Mouse (Mus musculus) embryonic fibroblast, embryonic 13.5 days (primary cell): ENCODE data around the gene 5730522E02Rik. TPM values are rescaled to one million over a fixed set of nuclear protein-coding genes. Genes with fewer than 3 reads are reported as not detected.

Experiments
- H3K27ac ChIP-seq: 2 replicates; pipeline ENCODE4 v1.5.1; 2012; ENCODE audit warnings: low read length, control low read depth, inconsistent platforms; ENCODE audit not compliant: insufficient read depth
- H3K4me1 ChIP-seq: 2 replicates; pipeline ENCODE4 v1.6.1; 2011; ENCODE audit warnings: low read length; ENCODE audit not compliant: control insufficient read depth, insufficient read depth
- H3K4me3 ChIP-seq: 2 replicates; pipeline ENCODE4 v1.5.1; 2011; ENCODE audit warnings: mild to moderate bottlenecking, control low read depth, low read length; ENCODE audit not compliant: insufficient read depth
- CTCF ChIP-seq: IDR thresholded peaks from 2 replicates; pipeline ENCODE4 v1.5.1; 2011; ENCODE audit warnings: mild to moderate bottlenecking, control low read depth, low read length, moderate library complexity, borderline replicate concordance; ENCODE audit not compliant: insufficient read depth
- POLR2A ChIP-seq: IDR thresholded peaks from 2 replicates; pipeline ENCODE4 v1.6.1; 2011; ENCODE audit warnings: low read depth, mild to moderate bottlenecking, control low read depth, low read length, moderate library complexity
- polyA plus RNA-seq: library from polyadenylated mRNA; stranded (reverse); fragments of >200 nt; gene quantifications from 2 replicates; pipeline ENCODE4 v1.2.4, GENCODE M21; 2011; ENCODE audit warnings: low read depth; ENCODE audit not compliant: missing spikeins, insufficient read length

The 5730522E02Rik gene
- polyA plus RNA-seq, 1 experiment: not detected

DNA sequence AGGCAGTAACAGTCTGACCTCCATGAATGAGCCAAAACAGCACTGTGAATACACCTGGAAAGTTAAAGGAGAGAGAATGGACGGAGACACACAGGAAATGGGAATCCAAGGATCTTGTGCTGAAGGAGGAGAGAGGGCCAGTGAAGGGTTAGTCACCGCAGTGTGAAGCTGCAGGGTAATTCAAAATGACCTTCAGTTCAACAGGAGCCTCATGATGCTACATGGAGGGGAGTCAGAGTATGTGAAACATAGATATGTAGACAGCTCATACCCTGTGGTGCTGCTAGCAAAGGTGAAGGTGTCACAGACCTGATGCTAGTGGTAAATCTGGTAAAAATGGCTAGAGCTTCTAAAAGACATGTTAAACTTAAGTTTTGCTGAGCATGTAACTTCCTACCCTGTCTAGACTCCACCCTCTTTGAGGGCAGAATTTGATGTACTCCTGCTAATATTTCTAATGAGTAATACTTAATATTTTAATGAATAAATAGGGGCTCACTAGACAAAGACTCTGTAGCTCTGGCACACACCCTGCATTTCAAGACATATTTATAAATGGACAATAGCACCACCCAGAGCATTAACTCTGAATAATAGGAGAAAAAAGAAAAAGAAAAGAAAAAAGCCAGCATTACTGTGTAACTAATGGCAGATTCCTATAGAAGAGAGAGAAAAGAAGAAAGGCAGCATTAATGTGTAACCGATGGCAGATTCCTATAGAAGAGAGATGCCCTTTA is 23.2 kb downstream of the 5730522E02Rik start:
- TF ChIP-seq CTCF (no peak), POLR2A (no peak)
- Histone ChIP-seq H3K4me3 (no peak overlapping the region), H3K27ac (no peak overlapping the region), H3K4me1 (no peaks in the 10 kb centered on the region)

DNA sequence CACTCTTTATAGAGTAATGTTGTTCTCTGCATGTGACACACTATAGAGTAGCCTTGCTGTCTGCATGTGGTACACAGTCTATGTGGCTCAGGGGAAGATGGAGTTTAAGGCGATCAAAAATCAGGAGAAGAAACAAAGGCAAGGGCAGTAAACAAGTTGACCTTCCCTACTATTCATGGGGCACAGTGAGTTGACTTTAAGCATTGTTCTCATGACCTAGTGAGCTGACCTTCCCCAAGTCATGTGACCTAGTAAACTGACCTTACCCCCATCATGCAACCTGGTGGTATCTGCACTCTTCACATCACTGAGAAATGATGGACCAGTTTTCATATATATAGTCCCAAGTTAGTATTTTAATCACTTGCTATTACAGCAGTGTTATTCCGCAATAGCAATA is 40.0 kb downstream of the 5730522E02Rik start:
- TF ChIP-seq POLR2A (no peak), CTCF (no peak)
- no peak overlapping the region for H3K27ac ChIP-seq
- no peaks in the 10 kb centered on the region for H3K4me1 ChIP-seq
- H3K4me3 ChIP-seq: no peak overlapping the region

DNA sequence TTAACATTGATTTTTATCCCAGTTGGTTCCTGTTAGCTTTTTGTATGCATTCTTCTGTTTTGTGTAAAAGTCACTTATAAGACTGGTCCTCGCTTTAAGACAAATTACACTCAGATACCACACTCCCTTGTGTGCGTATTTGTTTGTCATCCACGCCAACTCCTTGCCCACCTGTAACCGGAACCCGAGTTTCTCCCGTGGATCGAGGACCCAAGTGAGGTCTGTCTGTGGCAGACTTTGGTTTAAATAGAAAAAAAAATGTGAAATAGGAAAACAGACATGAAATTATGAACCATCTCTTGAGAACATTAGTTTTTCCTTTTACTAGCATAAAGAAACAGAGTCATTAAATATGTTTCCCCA is 43.0 kb downstream of the 5730522E02Rik start:
- H3K4me1 ChIP-seq: no peaks in the 10 kb centered on the region
- H3K27ac ChIP-seq: no peak overlapping the region
- no peak overlapping the region for H3K4me3 ChIP-seq
- TF ChIP-seq CTCF: no peak
- no peak for TF ChIP-seq POLR2A

DNA sequence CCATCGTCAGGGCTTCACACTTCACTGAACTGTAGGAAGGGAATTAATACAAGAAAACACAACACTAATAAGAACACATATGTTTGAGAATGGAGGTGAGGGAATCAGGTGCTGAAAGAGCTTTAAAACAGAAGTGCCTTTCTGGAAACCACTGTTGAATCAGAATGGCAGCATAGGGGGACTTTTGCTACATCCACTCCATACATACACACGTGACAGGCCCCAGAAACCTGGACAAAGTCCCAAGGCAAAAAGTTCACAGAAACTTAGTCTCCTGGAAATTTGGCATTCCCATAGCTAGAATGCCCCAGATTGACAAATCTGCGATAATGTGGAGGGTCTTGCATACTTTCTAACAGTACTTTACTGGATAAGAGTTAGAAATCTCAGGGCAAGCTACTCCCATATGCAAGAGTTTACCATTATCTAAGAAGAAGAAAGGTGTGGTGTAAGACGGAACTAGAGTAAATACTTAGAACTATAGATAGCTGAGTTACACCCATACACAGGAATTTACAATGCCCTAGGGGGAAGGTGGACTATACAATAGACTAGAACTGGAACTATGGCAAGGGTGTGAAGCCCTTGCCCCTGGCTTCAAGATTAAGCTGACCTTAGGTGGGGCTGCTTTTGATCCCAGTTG is 43.5 kb downstream of the 5730522E02Rik start:
- no peaks in the 10 kb centered on the region for H3K4me1 ChIP-seq
- no peak overlapping the region for H3K27ac ChIP-seq
- TF ChIP-seq CTCF: no peak
- no peak overlapping the region for H3K4me3 ChIP-seq

DNA sequence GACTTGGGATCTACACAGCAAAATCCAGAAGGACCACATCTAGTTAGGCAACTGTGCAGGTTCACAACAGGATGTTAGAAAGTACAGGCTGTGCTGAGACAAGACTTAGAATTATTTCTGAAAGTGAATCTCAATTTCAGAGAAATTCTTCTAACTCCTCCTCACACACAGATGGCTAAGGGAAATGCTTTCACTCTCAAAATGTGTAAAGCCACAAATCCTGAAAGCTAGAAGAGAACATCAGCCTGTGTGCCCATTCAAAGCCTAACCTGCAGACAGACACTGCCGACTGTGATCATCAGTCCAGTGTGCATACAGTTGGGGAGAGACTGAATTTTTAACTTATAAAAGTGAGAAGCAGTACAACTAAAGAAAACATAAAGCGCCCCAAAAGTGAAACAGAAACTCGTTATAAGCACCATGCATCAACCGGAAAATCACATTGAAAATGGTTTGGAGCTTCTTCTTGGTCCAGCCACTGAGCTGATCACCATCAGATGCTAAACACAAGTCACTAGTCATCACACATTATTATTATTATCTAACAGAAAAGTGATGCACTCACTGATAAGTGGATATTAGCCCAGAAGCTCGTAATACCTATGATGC is 45.8 kb downstream of the 5730522E02Rik start:
- no peaks in the 10 kb centered on the region for H3K4me1 ChIP-seq
- TF ChIP-seq CTCF (no peak), POLR2A (no peak)
- no peak overlapping the region for H3K27ac ChIP-seq
- no peak overlapping the region for H3K4me3 ChIP-seq

DNA sequence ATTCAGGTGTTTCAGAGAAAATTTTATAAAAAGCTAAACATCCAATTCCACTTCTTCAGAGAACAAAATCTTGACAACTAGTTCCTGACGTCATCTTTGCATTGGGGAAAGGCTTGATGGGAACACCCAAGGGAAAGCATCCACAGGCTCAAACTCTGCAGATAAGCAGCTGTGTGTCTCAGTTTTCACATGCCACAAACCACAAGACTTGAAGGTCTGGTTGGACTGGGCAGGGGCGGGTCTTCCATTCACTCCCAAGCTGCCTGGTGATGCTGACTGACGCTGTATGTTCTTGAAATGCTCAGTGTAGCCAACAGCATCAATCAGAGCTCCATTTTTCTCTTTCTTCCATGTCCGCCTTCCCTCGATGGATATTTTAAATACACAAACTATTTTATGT is 49.2 kb downstream of the 5730522E02Rik start:
- no peak for TF ChIP-seq CTCF
- H3K4me3 ChIP-seq: no peak overlapping the region
- H3K27ac ChIP-seq: no peak overlapping the region
- no peaks in the 10 kb centered on the region for H3K4me1 ChIP-seq

DNA sequence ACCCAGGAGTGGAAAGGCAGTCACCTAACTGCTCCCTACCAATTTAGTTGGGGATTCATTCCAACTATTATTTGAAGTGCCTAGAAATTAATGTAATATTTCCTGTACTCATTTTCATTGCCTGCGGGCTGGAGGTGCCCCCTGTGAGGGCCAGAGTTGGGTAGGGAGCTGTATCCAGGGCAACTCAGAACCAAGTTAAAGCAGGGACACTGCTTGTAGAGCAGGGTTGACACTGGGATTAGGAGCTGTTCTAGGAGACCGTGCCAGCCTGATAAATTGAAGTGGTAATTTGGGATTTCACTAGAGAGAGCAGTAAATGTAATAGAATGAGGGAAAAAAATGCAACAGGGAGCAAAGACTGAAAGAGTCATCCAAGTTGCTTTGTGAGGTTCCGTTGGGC is 51.5 kb downstream of the 5730522E02Rik start:
- TF ChIP-seq POLR2A (no peak), CTCF (no peak)
- H3K4me1 ChIP-seq: no peaks in the 10 kb centered on the region

DNA sequence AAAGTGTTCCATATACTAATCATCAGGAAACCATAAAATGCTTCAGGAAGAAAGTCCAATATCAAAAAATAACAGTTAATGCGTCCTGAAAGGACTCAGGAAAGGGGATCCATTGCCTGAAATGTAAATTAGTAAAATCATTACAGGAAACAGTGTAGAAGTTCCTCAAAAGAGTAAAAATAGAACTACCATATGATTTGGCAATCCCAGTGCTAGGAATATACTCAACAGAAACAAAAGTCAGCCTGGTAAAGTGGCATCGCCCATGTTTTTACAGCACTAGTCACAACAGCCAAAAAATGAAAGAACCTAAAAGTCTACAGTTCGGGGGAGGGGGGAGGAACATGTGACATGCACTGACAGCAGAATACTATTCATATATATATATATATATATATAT is 70.5 kb downstream of the 5730522E02Rik start:
- H3K4me1 ChIP-seq: 0 out of 2 replicates have a peak, but pooled peaks cover 4% of the 10 kb centered on the region
- TF ChIP-seq CTCF: no peak
- no peak for TF ChIP-seq POLR2A
- no peak overlapping the region for H3K4me3 ChIP-seq
- no peak overlapping the region for H3K27ac ChIP-seq

More for the DNA sequence above, 51.5 kb downstream of the 5730522E02Rik start:
- no peak overlapping the region for H3K27ac ChIP-seq
- H3K4me3 ChIP-seq: no peak overlapping the region

DNA sequence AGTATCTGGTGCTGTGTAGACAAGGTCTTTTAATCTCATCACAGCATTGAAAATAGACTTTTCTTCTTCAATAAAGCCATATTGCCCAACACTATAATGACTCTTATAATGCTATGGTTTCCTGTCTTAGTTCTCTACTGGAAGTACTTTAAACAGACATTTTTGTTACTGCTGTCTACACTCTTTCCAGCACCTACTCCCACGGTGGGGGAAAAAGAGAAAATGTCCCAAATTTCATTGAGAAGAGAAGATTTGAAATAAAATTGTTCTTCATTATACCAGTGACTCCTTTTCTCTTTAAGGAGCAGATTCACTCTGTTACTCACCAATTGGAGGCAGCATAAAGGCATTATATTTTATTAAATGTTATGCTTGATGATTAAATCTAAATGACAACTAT is 72.5 kb downstream of the 5730522E02Rik start:
- Histone ChIP-seq H3K4me3 (no peak overlapping the region), H3K27ac (no peak overlapping the region), H3K4me1 (0 out of 2 replicates have a peak, but pooled peaks cover 4% of the 10 kb centered on the region)
- no peak for TF ChIP-seq POLR2A
- TF ChIP-seq CTCF: no peak

DNA sequence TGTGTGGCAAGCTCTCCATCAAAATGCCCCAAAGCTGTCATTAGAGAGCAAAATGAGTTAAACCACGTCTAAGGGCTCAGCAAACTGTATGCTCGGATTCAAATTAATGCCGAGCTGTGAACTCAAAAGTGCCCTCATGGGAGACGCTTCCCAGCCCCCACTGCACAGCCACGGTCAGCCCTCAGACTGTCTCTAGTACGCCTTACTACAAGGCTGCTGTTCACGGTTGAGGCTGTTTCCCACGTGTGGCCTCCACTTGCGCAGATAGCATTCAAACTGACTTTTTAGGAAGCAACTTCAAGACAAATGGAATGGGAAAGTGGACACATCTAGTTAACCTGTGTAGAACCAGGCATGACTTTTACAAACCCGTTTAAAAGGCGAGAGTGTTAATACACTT is 79.7 kb downstream of the 5730522E02Rik start:
- TF ChIP-seq CTCF (no peak), POLR2A (no peak)
- Histone ChIP-seq H3K4me3 (no peak overlapping the region), H3K27ac (no peak overlapping the region), H3K4me1 (0 out of 2 replicates have a peak, but pooled peaks cover 4% of the 10 kb centered on the region)
